Mouse (Mus musculus): Measurements from ENCODE around the gene Grm3.

Gene Grm3

DNA sequence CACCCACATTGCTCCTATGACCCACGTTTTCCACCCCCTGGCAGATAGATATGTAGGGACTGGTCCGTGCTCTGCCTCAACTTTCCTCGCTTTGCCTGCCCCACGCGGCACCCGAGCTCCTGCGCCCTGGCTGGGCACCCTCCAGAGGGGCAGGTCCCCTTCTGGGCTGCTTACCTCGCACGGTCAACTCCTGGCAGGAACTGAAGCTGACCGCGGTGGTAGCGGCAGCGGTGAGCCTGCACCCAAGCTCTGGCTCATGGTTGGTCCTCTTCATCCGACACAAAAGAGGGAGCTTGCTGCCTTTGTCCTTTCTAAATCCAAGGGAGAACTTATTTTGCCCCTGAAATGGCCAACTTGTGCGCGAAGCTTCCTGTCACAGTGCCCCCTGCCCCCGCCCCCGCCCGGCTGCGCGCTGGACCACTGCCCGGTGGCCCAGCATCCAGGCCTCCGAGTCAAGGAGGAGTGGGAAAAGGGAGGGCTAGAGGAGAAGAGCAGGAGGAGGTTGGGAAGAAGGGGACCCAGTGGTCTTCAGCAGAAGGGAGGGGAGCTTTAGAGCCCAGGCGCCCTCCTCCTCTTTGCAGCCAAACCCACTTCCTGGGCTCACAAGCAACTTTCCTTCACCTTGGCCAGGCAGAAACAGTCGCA lies at the start of gene Grm3:
Gene Grm3, minus strand, starts transcription at position 215 of the 645 bp plus-strand sequence.
- DNase-seq (ENCODE audit: extremely low read depth, insufficient read length, low spot score), result peak; percentile 1

DNA sequence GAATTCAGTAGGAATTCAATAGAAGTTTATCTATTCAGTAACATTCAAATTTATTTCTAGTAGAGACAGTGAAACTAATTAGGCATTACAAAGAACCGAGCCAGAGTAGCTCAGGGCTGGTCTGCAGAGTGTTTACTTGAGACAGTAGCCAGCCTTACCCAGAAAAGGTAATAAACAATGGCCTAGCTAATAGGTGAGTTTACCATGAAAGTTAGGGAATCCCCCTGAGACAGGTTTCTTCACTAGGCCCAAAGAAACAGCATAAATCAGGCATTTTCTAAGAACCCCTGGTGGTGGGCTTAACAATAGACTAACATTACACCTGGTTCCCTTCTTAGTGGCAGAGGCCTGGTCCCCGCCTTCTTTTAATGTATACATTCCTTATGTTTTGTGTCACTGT lies 30.8 kb upstream of the Grm3 start:
- no peak for DNase-seq (ENCODE audit: extremely low read depth, insufficient read length, low spot score)

GRCm38 (mm10) chr5:9748184-9748583 lies 23.2 kb upstream of the Grm3 start:
- no peak for DNase-seq (ENCODE audit: extremely low read depth, insufficient read length, low spot score)

DNA sequence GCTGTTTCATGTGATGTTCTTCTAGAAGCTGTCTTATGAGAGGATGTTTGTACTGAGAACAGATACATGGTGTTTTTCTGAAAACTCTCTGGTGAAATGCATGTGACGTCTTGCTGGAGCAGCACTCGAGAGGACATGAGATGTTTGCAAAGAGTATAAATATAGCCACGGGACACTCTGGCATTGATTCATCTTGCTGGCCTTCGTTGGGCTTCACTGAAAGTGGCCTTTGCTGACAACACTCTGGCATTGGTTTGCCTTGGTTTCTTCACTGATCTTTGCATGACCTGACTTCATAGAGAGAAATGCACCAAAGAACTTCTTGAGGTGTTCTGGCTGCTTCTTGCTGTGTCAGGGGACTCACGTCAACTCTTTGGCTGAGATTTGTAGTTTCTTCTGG lies 19.1 kb upstream of the Grm3 start:
- no peak for DNase-seq (ENCODE audit: extremely low read depth, insufficient read length, low spot score)

DNA sequence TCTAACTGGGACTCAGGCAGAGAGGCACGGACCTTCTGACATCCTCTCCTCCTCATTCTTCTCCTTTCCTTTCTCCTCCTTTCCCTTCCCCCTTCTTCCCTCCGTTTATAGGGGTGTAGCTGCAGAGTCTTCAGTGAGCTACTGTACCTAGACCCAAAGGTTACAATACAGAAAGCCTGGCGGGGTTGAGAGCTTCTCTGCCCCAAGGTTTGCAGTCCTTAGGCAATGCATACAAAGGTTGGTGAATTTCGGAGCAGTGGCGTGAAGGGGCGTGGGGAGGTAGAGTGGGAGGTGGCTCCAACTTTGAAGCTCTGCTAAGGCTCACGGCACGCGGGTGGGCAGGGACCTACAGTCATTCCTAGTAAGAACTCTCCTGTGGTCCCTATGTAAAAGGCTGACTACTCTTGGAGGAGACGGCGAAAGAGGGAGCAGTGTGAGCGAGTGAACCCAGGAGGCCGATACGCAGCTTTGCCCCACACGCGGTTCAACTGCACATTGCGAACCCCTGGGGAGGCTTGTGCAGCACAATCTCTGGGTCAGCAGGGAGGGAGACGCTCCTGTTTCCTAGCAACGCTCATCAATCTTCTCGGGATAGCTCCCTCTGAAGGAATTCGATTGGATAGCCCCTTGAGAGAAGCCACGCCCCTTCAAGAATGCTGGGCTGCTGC lies 765 bp upstream of the Grm3 start:
- DNase-seq (ENCODE audit: extremely low read depth, insufficient read length, low spot score), result no peak

DNA sequence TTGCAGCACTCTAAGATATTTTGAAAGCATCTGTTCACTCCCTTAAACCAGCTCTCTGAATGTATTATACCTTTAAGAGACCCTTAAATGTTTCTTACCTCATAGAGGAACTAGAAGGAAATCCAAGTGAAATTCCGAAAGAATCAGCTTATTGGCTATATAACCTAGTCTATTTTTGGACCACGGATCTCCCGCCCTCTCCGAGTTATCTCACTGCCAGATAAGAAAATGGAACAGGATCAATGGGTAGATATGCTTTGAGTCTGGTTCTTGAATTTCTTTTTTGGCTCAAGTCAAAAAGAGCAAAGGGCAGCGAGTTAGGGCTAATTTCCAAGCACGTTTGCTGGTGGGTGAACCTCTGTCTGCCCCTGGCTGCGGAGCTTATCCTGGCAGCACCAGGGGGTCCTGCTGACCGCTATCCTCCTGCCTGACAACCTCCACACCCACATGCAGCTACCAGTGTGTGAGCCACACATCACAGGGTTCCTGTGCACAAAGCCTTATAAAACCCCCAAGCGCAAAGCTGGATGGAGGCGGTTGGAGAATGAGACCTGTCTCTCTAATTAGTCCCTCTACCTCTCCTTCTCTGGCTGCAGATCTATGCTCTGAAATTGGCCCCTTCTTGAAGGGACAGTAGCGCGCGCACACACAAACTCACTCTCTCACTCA lies 549 bp downstream of the Grm3 start:
- no peak for DNase-seq (ENCODE audit: extremely low read depth, insufficient read length, low spot score)

- DNase-seq (ENCODE audit: extremely low read depth, insufficient read length, low spot score), result no peak
These were observed 3.8 kb downstream of the Grm3 start for GRCm38 (mm10) chr5:9721136-9721535.

DNA sequence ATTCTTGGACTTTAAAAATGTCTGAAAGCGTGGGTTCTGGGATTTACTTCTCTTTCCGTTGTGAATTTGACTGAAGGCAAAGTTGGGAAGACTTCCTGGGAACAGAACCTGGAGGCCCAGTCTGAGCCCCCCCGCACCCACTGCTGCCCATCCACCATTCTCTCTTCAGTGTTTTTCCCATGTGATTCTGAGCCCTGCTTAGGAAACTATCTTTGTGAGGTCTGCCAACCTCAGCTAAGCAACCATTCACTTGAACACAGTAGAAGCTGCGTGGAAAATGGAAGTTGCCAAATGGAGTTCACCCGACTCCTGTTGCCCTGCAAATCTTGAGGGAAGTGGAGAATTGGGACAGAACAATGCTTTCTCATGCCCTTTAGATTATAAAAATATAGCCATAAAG lies 8.7 kb downstream of the Grm3 start:
- no peak for DNase-seq (ENCODE audit: extremely low read depth, insufficient read length, low spot score)

- DNase-seq (ENCODE audit: extremely low read depth, insufficient read length, low spot score), result no peak
These were observed 17.9 kb downstream of the Grm3 start for GRCm38 (mm10) chr5:9707096-9707495.

DNA sequence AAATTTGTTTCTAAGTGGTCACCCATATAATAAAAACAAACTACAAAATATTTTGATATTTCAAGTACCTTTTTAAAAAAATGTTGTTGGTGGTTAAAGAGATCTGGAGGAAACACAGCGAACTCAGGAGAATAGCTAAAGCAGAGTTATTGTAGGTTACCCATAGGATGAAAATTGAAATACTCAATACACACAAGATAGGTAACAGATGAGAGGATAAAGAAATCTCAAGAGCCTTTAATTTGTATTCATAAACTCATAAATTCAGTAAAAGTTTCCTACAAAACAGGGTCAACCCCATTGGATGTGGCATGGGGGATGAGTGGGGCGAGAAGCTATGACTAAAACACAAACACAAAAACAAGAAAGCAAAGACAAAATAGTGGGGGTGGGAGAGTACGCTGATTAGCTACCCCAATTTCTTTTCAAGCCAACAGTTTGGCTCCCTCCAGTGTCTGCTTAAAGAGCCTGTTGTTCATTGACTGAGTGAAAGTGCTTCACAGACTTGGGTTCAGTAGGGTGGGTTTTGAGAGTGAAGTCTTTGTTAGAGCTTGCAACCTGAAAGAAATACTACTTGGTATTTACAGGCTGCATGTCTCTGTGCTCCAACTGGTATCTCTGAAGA lies 21.5 kb downstream of the Grm3 start:
- no peak for DNase-seq (ENCODE audit: extremely low read depth, insufficient read length, low spot score)

GRCm38 (mm10) chr5:9702656-9703384 lies 22.1 kb downstream of the Grm3 start:
- DNase-seq (ENCODE audit: extremely low read depth, insufficient read length, low spot score), result no peak

- DNase-seq (ENCODE audit: extremely low read depth, insufficient read length, low spot score), result no peak
These were observed 32.6 kb downstream of the Grm3 start for GRCm38 (mm10) chr5:9692333-9692732.

GRCm38 (mm10) chr5:9690599-9691242 lies 34.2 kb downstream of the Grm3 start:
- no peak for DNase-seq (ENCODE audit: extremely low read depth, insufficient read length, low spot score)

GRCm38 (mm10) chr5:9690192-9690591 lies 34.8 kb downstream of the Grm3 start:
- no peak for DNase-seq (ENCODE audit: extremely low read depth, insufficient read length, low spot score)

GRCm38 (mm10) chr5:9683204-9683603 lies 41.8 kb downstream of the Grm3 start:
- no peak for DNase-seq (ENCODE audit: extremely low read depth, insufficient read length, low spot score)

- DNase-seq (ENCODE audit: extremely low read depth, insufficient read length, low spot score), result no peak
These were observed 56.0 kb downstream of the Grm3 start for GRCm38 (mm10) chr5:9669002-9669401.

DNA sequence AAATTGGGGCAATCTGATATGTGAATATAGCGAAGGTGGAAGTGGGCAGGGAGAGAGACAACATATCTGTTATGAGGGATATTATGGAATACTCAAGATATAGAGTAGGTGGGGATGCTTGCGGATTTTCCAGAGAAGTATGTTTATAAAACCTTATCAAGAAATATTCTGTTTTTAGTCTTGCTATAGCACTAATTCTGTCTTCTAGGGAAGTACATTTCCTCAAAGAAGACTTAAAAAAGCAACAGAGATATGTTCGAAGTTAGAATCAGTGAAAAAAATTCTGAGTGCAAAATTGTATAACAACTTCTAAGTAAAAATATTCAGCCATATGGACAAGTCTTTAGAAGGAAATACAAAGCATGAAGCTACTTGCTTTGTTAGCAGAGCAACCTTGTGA lies 61.6 kb downstream of the Grm3 start:
- DNase-seq (ENCODE audit: extremely low read depth, insufficient read length, low spot score), result no peak

- no peak for DNase-seq (ENCODE audit: extremely low read depth, insufficient read length, low spot score)
These were observed 62.9 kb downstream of the Grm3 start for GRCm38 (mm10) chr5:9661870-9662589.

DNA sequence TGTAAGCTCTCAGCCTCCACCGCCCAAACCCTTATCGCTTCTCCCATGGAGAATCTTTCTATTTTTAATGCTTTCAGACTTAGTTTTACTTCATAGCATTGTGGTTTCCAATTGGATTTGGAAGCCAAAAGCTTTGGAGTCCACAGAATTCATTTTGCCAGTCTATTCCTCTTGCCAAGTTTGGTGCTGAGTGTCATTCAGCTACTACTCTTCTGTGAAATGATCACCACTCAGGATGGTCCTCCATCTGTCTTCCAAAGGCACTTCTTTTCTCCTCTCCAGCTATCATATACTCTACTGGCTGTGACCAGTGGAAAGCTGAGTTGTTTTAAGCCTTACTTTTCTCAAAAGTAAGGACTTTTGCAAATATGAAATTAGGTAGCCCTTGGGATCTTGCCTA lies 86.4 kb downstream of the Grm3 start:
- DNase-seq (ENCODE audit: extremely low read depth, insufficient read length, low spot score), result no peak

DNA sequence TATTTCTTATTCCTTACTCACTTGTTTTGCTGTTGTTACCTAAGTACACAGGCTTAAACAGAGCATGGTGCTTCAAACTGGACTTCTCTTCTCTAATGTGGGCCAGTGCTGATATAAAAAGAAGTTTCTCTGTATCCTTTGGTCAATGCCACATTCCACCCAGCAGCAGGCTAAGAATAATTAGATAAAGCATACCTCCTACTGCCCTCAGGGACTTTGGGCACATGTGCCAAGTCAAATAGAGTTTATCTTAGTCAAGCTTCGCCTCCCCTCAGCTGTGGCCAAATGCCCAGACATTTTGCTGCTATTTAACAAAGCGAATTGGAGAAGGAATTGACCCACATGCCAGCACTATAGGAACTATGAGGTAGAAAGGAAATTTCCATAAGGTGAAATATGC lies 97.8 kb downstream of the Grm3 start:
- no peak for DNase-seq (ENCODE audit: extremely low read depth, insufficient read length, low spot score)

Measured in 3134 (cell line).